Mouse (Mus musculus) spleen, embryonic (tissue): Measurements from ENCODE around the gene Adora1.
"Not testable (repeated sequence)": the region's sequence is repeated elsewhere in the genome, so short reads cannot be mapped to it uniquely, and the experiment has no call there.

Source experiments
- CTCF ChIA-PET: fragments of 350-600 bp; sonication (Branson Sonifier 250); formaldehyde crosslinking; loops from one replicate; lab custom pipeline; 2022; lab: Charles Lee

Gene Adora1

DNA sequence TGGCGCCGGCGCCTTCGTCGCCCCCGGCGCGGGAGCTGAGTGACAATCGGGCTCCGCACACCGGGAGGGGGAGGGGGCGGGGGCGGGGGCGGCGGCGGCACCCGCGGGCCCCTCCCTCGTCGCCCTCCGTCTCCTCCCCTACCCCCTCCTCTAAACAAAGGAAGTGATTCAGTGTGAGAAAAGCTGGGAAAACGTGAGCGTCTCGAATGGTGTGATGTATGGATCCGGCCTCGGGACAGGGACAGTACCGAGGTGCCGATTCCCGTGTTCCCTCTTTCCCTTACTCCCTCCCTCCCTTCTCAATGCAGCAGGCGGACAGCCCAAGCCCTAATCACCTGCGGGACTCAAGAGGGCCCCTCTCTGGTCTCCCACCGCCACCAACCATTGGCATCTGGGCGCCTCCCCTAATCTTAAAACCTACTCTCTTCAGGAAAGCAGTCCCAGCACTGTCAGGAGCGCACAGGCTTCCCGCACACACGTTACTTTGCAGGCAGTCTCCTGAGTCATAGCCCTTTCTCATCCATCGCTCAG is at the start of gene Adora1:
TSS of gene Adora1 (minus strand) at position 41 of the 531 bp plus-strand sequence.
- CTCF ChIA-PET, result no interaction called here

- CTCF ChIA-PET, result no interaction called here
Measured at GRCm38 (mm10) chr1:134283108-134283507, 47.9 kb upstream of the Adora1 start.

GRCm38 (mm10) chr1:134282342-134282741 is 47.1 kb upstream of the Adora1 start:
- CTCF ChIA-PET, result no interaction called here

- CTCF ChIA-PET, result no interaction called here
Measured at GRCm38 (mm10) chr1:134281563-134281962, 46.3 kb upstream of the Adora1 start.

- CTCF ChIA-PET, result no interaction called here
Measured at GRCm38 (mm10) chr1:134280174-134280573, 44.9 kb upstream of the Adora1 start.

- CTCF ChIA-PET, result interaction anchor here (0.6 kb wide), 1 partner anchor 262 kb away, joined by 10 read pairs; no protein-coding TSS in a partner anchor
Measured at GRCm38 (mm10) chr1:134276823-134277222, 41.6 kb upstream of the Adora1 start.

DNA sequence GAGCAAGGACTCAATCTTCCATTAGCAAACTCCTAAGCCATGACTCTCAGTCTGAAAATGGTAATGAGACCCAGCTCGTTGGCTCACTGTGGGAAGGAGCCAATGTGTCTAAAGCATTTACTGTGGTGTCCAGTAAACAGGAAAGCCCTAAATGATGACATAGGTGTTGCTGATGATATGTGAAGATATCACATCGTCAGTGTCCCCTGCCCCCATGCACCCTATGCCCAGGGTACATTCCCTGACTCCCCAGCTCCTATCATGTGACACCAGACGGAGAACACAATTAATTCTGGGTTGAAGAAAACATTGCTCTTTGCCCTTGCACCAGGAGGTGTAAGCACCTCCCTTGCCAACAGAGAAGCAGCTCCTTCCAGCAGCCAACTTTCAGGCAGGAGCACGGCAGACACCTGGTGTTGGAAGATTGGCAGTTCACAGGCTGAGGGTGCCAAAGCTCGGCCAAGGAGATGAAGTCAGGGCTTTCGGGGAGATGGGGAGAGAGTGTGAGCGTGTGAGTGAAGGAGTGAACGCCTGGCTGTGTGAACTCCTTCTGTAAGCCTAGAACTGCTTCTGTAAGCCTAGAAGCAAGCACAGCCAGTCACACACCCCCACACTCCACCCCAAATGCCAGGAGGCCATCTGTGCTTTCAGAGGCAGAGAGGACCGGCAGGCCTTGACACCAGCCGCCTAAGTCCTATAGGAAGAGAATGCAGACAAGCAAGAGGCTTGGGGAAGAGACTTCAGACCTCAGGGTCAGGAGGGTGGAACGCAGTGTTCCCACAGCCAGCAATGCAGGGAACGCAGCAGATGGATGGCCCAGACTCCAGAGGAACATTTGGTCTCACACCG is 40.6 kb upstream of the Adora1 start:
- CTCF ChIA-PET, result no interaction called here

GRCm38 (mm10) chr1:134274483-134274920 is 39.3 kb upstream of the Adora1 start:
- CTCF ChIA-PET, result no interaction called here

GRCm38 (mm10) chr1:134273493-134274395 is 38.5 kb upstream of the Adora1 start:
- CTCF ChIA-PET, result no interaction called here

DNA sequence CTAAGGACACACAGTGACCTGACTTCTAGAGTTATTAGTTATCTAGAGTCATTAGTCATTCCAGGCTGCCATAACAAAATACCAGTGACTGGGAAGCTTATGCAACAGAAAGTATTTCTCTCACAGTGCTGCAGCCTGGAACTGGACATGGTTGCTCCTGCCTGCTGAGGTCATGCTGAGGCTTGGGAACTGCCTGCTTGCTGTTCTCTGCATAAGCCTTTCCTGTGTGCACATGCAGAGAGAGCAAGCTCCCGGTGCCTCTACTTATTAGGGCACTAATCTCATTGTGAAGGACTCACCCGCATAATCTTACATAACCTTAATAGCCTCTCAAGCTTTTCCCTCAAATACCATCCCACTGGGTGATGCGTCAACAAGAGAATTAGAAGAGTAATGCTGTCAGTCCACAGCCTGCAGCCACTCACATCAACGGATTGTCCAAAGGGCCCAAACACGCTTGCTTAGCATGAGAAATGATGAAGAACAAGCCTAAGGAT is 37.6 kb upstream of the Adora1 start:
- CTCF ChIA-PET, result no interaction called here

- CTCF ChIA-PET, result no interaction called here
Measured at GRCm38 (mm10) chr1:134270026-134270425, 34.8 kb upstream of the Adora1 start.

- CTCF ChIA-PET, result no interaction called here
Measured at GRCm38 (mm10) chr1:134265797-134266196, 30.6 kb upstream of the Adora1 start.

DNA sequence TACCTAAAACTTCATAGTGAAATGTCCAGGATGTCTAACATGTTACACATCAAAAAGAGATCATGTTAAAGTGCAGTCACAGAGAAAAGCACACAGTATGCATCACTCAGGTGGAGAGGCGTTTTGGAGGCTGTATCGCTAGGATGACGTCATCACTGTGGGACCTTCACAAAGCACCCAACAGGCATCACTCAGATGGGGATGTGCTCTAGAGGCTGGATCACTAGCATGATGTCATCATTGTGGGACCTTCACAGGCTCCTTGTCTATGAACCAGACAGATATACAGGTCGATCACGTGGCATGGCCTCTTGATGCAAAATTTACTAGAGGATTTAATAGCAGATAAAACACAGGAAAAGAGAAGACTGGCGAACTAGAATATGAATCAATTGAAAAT is 29.1 kb upstream of the Adora1 start:
- CTCF ChIA-PET, result no interaction called here

- CTCF ChIA-PET, result not testable (repeated sequence)
Measured at GRCm38 (mm10) chr1:134249681-134250080, 14.4 kb upstream of the Adora1 start.

GRCm38 (mm10) chr1:134246590-134246989 is 11.4 kb upstream of the Adora1 start:
- CTCF ChIA-PET, result no interaction called here

- CTCF ChIA-PET, result interaction anchor here (0.5 kb wide), 1 partner anchor 85 kb away, joined by 3 read pairs; no protein-coding TSS in a partner anchor
Measured at GRCm38 (mm10) chr1:134245004-134245717, 9.9 kb upstream of the Adora1 start.

DNA sequence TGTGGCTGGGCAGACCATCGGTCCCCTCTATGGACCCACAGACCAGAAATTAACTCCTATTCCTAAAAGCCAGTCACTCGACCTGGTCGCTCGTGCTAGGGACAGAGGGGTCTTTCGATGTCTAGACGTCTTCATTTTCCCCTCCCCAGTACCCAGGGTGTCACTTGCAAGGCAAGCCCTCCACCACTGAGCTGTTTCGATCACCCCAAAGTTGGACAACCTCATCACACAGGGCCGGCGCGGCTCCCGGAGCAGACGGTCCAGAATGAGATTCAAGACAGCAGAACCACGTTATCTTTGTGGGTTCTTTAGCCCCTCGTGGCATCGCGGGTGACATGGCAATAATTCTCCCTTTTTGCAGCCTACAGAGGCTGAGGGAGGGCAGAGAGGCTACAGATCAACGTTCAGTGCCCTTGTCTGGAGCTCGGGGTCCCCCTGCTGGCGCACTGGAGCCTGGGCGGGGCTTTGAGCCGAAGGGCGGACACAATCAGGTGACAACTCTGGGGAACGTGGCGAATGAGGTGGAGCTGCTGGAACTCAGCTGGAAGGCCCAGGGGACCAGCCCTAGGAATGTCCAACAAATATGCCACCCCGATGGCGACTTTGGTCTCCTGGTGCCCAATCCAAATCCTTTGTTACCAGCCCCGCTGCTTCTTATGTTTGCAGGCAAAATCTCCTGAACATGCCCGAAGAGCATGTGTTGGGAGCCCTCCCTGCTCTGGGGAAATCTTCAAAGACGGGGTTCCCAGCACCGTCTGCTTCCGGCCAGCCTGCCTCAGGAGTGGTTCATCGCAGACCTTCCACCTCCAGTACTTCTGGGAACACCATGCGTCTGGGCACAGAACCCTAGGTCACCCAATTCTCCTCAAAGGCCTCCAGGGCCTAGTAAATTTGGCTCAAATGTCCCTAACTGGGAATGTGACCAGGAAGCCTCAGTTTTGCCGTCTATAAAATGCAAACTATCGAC is 9.0 kb upstream of the Adora1 start:
- CTCF ChIA-PET, result interaction anchor here (0.6 to 0.8 kb wide), 2 partner anchors 44 to 94 kb away, joined by 3 read pairs; no protein-coding TSS in a partner anchor

GRCm38 (mm10) chr1:134243505-134243904 is 8.3 kb upstream of the Adora1 start:
- CTCF ChIA-PET, result no interaction called here

- CTCF ChIA-PET, result interaction anchor here (1.2 kb wide), 1 partner anchor 88 kb away, joined by 4 read pairs; no protein-coding TSS in a partner anchor
Measured at GRCm38 (mm10) chr1:134242286-134242685, 7.1 kb upstream of the Adora1 start.

DNA sequence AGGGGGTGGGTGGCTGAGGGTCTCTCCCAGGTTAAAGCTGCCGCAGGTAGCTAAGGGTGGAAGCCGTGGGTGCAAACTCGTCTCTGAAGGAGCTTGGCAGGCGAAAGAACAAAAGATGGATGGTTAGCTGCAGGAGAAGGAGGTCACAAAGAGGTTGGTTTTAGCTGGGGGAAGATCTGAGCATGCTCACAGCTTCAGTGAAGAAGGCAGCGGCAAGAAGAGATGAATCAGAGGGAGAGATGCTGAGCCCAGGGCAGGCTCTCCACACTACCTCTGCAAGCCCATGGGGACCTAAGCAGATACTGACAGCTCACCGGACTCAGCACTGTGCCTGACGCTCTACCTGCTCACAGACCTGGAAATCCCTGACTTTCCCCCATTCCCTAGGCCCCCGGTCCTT is 6.1 kb upstream of the Adora1 start:
- CTCF ChIA-PET, result interaction anchor here (1.2 kb wide), 1 partner anchor 87 kb away, joined by 4 read pairs; no protein-coding TSS in a partner anchor
